Mouse (Mus musculus) stomach, postnatal 0 days (tissue): ENCODE data around the gene Foxd4.

ENCODE experiments used
- CTCF ChIP-seq: IDR thresholded peaks from 2 replicates; pipeline ENCODE4 v1.5.1; 2016; ENCODE audit warnings: antibody characterized with exemption, low read depth, mild to moderate bottlenecking, moderate library complexity
- EP300 ChIP-seq: optimal IDR thresholded peaks from 2 replicates; pipeline ENCODE3; 2016; ENCODE audit warnings: antibody characterized with exemption

DNA sequence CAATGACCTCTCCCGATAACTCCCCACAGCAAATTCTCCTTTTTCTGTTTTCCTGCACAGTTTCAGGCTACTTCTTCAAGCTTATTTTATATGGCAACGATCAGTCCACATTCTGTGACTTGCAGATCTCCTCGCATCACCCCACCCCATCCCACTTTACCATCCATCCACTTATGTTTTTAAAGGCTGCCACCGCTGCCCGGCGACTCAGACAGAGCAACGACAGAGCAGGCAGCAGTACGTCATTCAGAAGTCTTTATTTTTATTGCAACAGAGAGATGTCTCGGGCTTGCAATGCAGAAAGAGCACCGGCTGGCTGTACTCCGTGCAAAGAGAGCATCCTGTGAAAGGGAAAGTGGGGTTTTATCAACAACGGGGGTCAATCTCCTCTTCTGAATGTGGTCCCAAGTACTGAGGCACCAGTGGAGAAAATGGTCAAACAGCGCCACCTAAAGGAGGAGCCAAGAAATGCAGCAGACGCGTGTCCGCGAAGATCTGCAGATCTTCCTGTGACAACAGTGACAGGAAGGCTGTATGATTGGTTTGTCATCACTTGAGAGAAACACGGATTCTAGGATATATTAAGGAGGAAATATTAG is 29.9 kb downstream of the Foxd4 start:
- TF ChIP-seq CTCF = peak; percentile 98
- no peak for TF ChIP-seq EP300
